Comparison of ENCODE assay signal across 8 mouse cellular contexts in the genomic region with DNA sequence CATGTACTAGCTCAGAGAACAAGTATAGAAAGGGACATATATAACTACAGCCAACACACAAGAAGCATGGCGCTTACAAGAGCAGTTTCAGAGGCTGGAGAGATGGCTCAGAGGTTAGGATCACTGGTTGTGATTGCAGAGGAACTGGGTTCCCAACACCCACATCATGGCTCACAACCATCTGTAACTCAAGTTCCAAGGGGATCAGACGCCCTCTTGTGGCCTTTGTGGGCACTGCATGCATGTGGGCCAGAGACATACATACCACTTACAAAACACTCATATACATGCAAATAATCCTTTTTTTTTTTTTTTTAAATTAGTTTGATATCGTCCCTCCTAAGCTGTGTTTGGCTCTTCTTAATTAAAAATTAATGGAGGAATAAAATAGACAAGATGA. TPM values are rescaled to one million over a fixed set of nuclear protein-coding genes. Genes with fewer than 3 reads are reported as not detected.
DNase-seq lines count a peak whose midpoint lies in the region; ATAC-seq and TF ChIP-seq lines count a peak whose summit lies in the region.

No protein-coding gene starts in this region.

- no peaks in the 10 kb centered on the region for H3K36me3 ChIP-seq in forebrain, embryonic 15.5 days

- no peaks in the 10 kb centered on the region for H3K27me3 ChIP-seq in forebrain, embryonic 15.5 days

- H3K9me3 ChIP-seq in forebrain, embryonic 15.5 days, result no peaks in the 10 kb centered on the region

- H3K4me2 ChIP-seq in forebrain, embryonic 15.5 days (replicated peaks), result no peak overlapping the region

- no peak for TF ChIP-seq POLR2A in lung, adult 2 months (IDR thresholded peaks at IDR 0.05; ENCODE audit: borderline replicate concordance, extremely low read depth, low read depth, low read length)

- WGBS in lung, adult 2 months, result 54% methylated on average over 3 of the region's 3 CpGs
- 55% methylated on average over 3 of the region's 3 CpGs for WGBS in forebrain, embryonic 15.5 days

- H3K4me1 ChIP-seq in lung, adult 2 months (ENCODE audit: control insufficient read depth, insufficient read depth, low read length), result no peaks in the 10 kb centered on the region
- H3K4me1 ChIP-seq in forebrain, embryonic 15.5 days, result no peaks in the 10 kb centered on the region

- peak; percentile 69 for TF ChIP-seq CTCF in lung, adult 2 months (IDR thresholded peaks at IDR 0.05; ENCODE audit: insufficient read depth, low read length)

- no peak overlapping the region for H3K4me3 ChIP-seq in lung, adult 2 months (replicated peaks; ENCODE audit: extremely low read depth, low read depth, low read length)
- H3K4me3 ChIP-seq in forebrain, embryonic 15.5 days, result no peak overlapping the region

- ATAC-seq in forebrain, embryonic 15.5 days (replicated peaks), result no peak

- H3K9ac ChIP-seq in forebrain, embryonic 15.5 days (replicated peaks), result no peak overlapping the region

- H3K27ac ChIP-seq in forebrain, embryonic 15.5 days (replicated peaks), result no peak overlapping the region

- DNase-seq in adrenal gland, postnatal 14 days, result peak; percentile 14
- no peak for DNase-seq in adrenal gland, postnatal 4 days (ENCODE audit: low spot score in 2 of 2)
- DNase-seq in lung, adult 2 months, result no peak
- no peak for DNase-seq in lung, postnatal 25 days (ENCODE audit: low spot score)
- peak; percentile 32 for DNase-seq in c-Kit-negative CD71-positive TER-119-positive erythroid progenitor cells, embryonic 14.5 days (ENCODE audit: low read depth, low spot score)
- DNase-seq in mesoderm, embryonic 11.5 days (ENCODE audit: low read depth, low spot score), result peak; percentile 39
- DNase-seq in urinary bladder, postnatal 10 days (ENCODE audit: low spot score), result no peak

RNA-seq across cellular contexts. Expression of gene Urad, which starts 35.3 kb away (rescaled TPM):
- 1.2 and 12.9 TPM in 2 replicates for total RNA-seq in adrenal gland, postnatal 14 days (2021)
- 1 to 10 TPM; 1.1 to 7.2 TPM for total RNA-seq in adrenal gland, postnatal 4 days (2021)
- polyA plus RNA-seq in lung, adult 2 months (2012; rRNA removed), result not detected in 2 replicates
- polyA plus RNA-seq in forebrain, embryonic 15.5 days (2015; fragmentation: Nextera tagmentation; extraction: Ambion mirVana), result not detected in 2 replicates

RNA-seq across cellular contexts. Expression of gene Flt3, which starts 42.8 kb away (rescaled TPM):
- 0.07 and 0.94 TPM in 2 replicates for total RNA-seq in adrenal gland, postnatal 14 days (2021)
- total RNA-seq in adrenal gland, postnatal 4 days (2021), result under 1 TPM; 0.20 to 0.31 TPM
- 1.4 and 1.7 TPM in 2 replicates for polyA plus RNA-seq in lung, adult 2 months (2012; rRNA removed)
- 0.09 and 0.19 TPM in 2 replicates for polyA plus RNA-seq in forebrain, embryonic 15.5 days (2015; fragmentation: Nextera tagmentation; extraction: Ambion mirVana)

RNA-seq across cellular contexts. Expression of gene Cdx2, which starts 50.5 kb away (rescaled TPM):
- not detected in 2 replicates for total RNA-seq in adrenal gland, postnatal 14 days (2021)
- total RNA-seq in adrenal gland, postnatal 4 days (2021), result not detected
- polyA plus RNA-seq in lung, adult 2 months (2012; rRNA removed), result 0.85 TPM in 1 of 2 replicates, not detected in the other
- not detected in 2 replicates for polyA plus RNA-seq in forebrain, embryonic 15.5 days (2015; fragmentation: Nextera tagmentation; extraction: Ambion mirVana)

Comparison
In these comparisons a context has a peak if more than half of its experiments do, and no peak if none do; other contexts are left out.
1. DNase-seq: peak in adrenal gland, postnatal 14 days (single experiment), c-Kit-negative CD71-positive TER-119-positive erythroid progenitor cells, embryonic 14.5 days (single experiment) and mesoderm, embryonic 11.5 days (single experiment); none in adrenal gland, postnatal 4 days (0 of 2), lung, adult 2 months (single experiment), lung, postnatal 25 days (single experiment) and urinary bladder, postnatal 10 days (single experiment).